Mouse (Mus musculus) forebrain, embryonic 10.5 days (tissue): ENCODE measurements around the gene 5730480H06Rik. TPM values are rescaled to one million over a fixed set of nuclear protein-coding genes. Genes with fewer than 3 reads are reported as not detected.

ENCODE experiments used
- DNase-seq: peaks from one replicate; pipeline ENCODE4 v3.0.0-alpha.2; 2017; ENCODE audit warnings: low spot score; ENCODE audit errors: extremely low spot score
- H3K27ac ChIP-seq: fragments of 300-500 bp; sonication (generic); 2 replicates; pipeline ENCODE4 v1.5.1; 2016; ENCODE audit warnings: mild to moderate bottlenecking
- H3K27me3 ChIP-seq: fragments of 300-500 bp; sonication (generic); 2 replicates; pipeline ENCODE4 v1.6.1; 2016; ENCODE audit warnings: mild to moderate bottlenecking; ENCODE audit not compliant: poor library complexity, severe bottlenecking
- H3K36me3 ChIP-seq: fragments of 300-500 bp; sonication (generic); replicated peaks from 2 replicates; pipeline ENCODE4 v1.6.1; 2016; ENCODE audit warnings: mild to moderate bottlenecking, moderate library complexity
- H3K4me1 ChIP-seq: fragments of 300-500 bp; sonication (generic); 2 replicates; pipeline ENCODE4 v1.6.1; 2016
- H3K4me3 ChIP-seq: fragments of 300-500 bp; sonication (generic); 2 replicates; pipeline ENCODE4 v1.5.1; 2016; ENCODE audit warnings: mild to moderate bottlenecking, moderate library complexity
- H3K9me3 ChIP-seq: fragments of 300-500 bp; sonication (generic); 2 replicates; pipeline ENCODE4 v1.6.1; 2016; ENCODE audit warnings: mild to moderate bottlenecking, moderate library complexity
- WGBS: fragments of 180-500 bp; shearing (Covaris S2); methylation state at CpG from one replicate; pipeline ENCODE4 v1.1.7; 2016; 5-methylcytosine and 5-hydroxymethylcytosine counted together
- polyA plus RNA-seq: library from polyadenylated mRNA; unstranded; fragments of >200 nt; fragmentation: Nextera tagmentation; extraction: Ambion mirVana; gene quantifications from 2 replicates; pipeline ENCODE4 v1.2.1, GENCODE M21; 2016

The 5730480H06Rik gene
- polyA plus RNA-seq, 1 experiment from 2014 or later: 27.0 TPM

DNA sequence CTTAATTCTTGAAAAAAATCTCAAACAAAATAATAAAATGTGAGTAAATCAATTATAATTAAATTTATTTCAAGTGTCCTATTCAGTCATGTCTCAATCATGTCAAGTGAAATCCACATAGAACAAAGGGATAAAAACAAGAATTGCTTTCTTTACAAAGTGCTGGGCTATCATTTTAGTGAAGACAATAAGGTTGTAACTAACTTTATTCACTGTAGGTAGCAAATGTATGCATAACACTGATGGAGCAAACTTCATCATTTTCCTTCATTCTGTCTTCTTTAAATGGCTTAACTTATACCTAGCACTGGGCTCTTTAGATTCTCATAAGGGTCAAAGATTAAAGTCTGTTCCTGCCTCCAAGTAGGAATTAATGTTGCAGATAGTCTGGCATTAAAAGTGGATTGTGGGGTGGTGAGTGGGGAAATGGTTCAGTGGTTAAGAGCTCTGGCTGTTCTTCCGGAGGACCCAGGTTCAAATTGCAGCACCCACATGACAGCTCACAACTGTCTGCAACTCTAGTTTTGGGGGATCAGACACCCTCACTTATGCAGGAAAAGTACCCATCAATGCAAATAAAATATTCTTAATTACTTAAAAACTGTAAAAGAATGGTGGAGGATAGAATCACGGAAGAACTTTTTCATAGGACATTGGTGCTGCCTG is 18.4 kb downstream of the 5730480H06Rik start:
- peaks cover under 1% of the 10 kb centered on the region for H3K4me1 ChIP-seq
- no peak for DNase-seq
- H3K27me3 ChIP-seq: peaks cover 28% of the 10 kb centered on the region
- no peak overlapping the region for H3K4me3 ChIP-seq
- 90% methylated on average over 2 of the region's 2 CpGs for WGBS
- H3K36me3 ChIP-seq: no peaks in the 10 kb centered on the region
- no peak overlapping the region for H3K27ac ChIP-seq
- H3K9me3 ChIP-seq: no peaks in the 10 kb centered on the region

DNA sequence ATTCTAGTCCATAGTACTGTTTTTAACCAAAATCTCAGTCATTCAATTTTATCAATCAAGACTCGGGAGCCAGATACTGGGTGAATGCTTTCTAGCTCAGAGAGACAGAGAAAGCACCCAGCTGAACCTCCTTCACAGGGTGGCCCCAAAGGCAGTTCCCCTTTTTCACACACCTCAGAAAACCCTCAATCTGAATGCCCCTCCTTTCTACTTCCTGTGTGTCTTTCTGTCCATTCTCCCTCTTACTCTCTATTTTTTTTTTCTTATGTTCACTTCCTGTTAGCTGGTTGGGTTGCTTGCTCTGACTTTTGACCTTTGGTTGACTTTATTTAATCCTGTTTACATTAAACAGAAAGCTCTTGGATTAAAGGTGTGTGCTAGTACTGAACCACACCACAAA is 21.6 kb downstream of the 5730480H06Rik start:
- 89% methylated on average over 1 of the region's 1 CpGs for WGBS
- Histone ChIP-seq H3K4me3 (no peak overlapping the region), H3K4me1 (no peaks in the 10 kb centered on the region), H3K27ac (no peak overlapping the region), H3K27me3 (peaks cover 17% of the 10 kb centered on the region), H3K9me3 (no peaks in the 10 kb centered on the region), H3K36me3 (no peaks in the 10 kb centered on the region)
- no peak for DNase-seq

DNA sequence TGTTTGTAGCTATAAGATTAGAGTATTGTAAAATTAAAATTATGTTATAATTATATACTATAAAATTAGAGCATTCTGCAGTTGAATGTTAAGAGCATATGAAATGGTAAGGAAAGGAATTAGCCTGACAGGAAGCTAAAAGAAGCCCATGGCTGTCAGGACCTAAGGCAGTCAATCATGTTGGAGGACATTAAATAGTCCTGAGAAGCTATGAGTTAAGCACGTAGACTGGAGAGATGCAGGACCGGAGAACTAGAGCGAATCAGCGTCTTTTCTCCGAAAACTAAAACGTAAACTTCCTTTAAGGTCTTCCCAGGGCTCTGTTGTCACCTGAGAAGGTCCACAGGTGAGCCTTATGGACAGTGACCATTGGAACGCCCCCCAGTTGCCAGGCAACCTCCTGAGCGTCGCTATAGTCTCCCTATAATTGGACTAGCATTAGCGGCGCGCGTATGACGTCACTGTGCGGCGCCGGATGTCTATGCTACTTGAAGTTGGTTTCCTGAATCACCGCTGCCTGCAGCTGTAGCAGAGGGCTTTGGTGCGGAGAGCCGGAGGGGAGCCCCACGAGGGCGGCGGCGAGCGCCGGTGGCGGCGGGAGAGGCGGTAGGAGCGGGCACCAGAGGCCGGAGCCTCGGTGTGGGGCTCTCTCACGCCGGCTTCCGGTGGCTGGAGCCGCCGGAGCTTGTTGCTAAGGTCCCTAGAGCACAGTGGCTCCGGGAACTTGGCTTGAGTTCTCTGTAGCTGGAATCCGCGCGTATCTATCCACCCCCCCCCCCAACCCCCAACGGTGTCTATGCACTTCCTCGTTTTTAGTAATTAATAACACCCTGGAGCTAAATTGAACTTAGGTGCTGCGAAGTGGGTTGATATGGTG is 44.4 kb downstream of the 5730480H06Rik start:
- peaks cover 10% of the 10 kb centered on the region for H3K4me1 ChIP-seq
- H3K4me3 ChIP-seq: peak overlapping the region; percentile 94
- WGBS: 1% methylated on average over 44 of the region's 44 CpGs
- no peaks in the 10 kb centered on the region for H3K9me3 ChIP-seq
- peak; percentile 91 for DNase-seq
- peak overlapping the region; percentile 92 for H3K27ac ChIP-seq
- H3K36me3 ChIP-seq: peaks cover 26% of the 10 kb centered on the region
- no peaks in the 10 kb centered on the region for H3K27me3 ChIP-seq

DNA sequence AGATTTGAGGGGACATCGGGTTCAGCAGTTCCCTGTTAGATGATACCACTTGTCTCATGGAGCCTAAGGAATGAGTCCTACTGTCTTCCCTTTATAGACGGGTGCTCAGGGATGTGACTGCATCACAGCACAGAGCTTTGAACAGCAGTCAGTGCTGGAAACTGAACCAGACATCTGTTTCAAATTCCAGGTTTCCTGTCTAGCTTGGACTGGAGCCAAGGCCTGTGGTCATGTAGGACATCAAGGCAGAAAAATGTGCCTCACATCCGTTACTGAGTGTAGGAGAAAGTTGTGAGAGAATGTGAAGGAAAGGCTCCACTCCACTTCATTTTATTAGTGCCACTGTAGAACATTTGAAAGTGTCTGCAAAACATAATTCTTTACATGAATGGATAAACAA is 74.7 kb downstream of the 5730480H06Rik start:
- 74% methylated on average over 3 of the region's 3 CpGs for WGBS
- H3K27ac ChIP-seq: no peak overlapping the region
- no peaks in the 10 kb centered on the region for H3K9me3 ChIP-seq
- DNase-seq: no peak
- H3K4me1 ChIP-seq: no peaks in the 10 kb centered on the region
- peaks cover 13% of the 10 kb centered on the region for H3K36me3 ChIP-seq
- H3K4me3 ChIP-seq: no peak overlapping the region
- H3K27me3 ChIP-seq: no peaks in the 10 kb centered on the region

DNA sequence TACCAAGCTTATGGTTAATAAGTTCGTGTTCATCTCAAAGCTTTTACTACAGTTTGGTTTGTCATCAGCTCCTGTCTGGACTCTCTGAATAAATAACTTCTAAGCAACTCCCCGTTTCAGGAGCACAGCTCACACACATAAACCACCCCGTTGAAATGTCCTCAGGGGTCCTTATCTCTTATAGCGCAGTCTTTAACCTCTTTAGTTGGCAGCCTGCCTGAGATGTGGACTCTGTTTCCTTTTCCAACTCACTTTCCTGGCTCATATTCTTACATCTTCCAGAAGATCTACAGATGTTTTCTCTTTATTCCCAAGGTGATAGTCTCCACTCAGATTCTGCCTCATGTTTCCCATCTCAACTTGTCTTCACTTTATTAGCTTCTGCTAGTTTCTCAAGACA is 80.5 kb downstream of the 5730480H06Rik start:
- no peak for DNase-seq
- Histone ChIP-seq H3K27me3 (no peaks in the 10 kb centered on the region), H3K27ac (no peak overlapping the region), H3K9me3 (no peaks in the 10 kb centered on the region), H3K36me3 (no peaks in the 10 kb centered on the region), H3K4me1 (0 out of 2 replicates have a peak, but pooled peaks cover 3% of the 10 kb centered on the region), H3K4me3 (no peak overlapping the region)
- 87% methylated on average over 4 of the region's 4 CpGs for WGBS

DNA sequence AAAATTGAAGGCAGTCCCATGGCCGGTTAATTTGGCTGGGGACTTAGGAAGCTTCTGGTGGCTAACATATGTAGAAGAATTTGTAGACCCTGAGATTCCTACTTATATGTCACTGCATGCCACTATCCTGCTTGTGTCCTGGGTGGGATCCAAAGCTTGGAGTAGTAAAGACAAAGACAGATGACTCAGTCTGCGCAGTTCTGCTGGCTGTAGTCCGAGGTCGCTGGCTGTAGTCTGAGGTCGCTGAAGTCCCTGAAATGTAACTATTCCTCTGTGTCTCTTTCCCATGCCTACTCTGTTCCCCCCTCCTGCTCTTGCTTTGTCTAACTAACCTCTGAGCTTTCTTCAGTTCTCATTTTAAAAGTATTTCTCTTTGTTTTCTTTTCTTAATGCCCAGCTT is 82.6 kb downstream of the 5730480H06Rik start:
- Histone ChIP-seq H3K27ac (no peak overlapping the region), H3K9me3 (no peaks in the 10 kb centered on the region), H3K4me3 (no peak overlapping the region), H3K36me3 (no peaks in the 10 kb centered on the region), H3K27me3 (no peaks in the 10 kb centered on the region), H3K4me1 (0 out of 2 replicates have a peak, but pooled peaks cover 3% of the 10 kb centered on the region)
- WGBS: 83% methylated on average over 5 of the region's 5 CpGs
- DNase-seq: no peak

DNA sequence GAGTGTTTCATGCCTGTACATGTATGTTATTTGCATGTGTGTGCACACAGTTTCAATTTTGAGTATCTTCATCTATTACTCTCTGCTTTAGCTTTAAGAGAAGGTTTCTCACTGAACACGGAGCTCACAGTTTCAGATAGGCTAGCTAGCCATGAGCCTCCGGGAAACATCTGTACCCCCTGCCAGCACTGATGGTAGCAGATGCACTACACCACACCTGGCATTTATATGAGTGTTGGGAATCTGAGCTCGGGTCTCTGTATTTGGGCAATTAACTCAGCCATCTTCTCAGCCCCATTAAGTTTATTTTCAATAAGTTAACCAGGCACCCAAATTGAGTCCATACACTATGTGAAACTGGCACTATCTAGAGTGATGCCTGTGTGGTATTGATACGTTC is 83.7 kb downstream of the 5730480H06Rik start:
- Histone ChIP-seq H3K9me3 (no peaks in the 10 kb centered on the region), H3K27ac (no peak overlapping the region), H3K4me1 (0 out of 2 replicates have a peak, but pooled peaks cover 3% of the 10 kb centered on the region), H3K4me3 (no peak overlapping the region), H3K27me3 (no peaks in the 10 kb centered on the region), H3K36me3 (no peaks in the 10 kb centered on the region)
- DNase-seq: no peak
- WGBS: 87% methylated on average over 4 of the region's 4 CpGs

DNA sequence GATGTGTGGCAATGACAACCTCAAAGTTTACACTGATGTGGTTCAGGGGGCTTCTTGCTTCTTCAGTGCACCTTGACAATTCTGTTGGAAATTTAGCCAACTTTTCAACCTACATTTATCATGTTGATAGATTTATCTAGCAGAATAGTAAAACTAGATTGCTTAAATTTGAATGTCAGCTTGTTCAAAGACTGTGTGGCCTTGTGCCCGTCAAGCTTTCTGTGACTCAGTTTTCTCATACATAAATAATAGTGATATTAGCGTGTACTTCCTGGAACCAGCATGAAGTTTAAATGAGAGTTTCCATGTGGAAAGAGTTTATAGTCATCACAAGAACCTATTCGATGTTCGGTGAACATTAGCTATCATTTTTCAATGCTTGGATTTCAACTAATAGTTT is 84.5 kb downstream of the 5730480H06Rik start:
- Histone ChIP-seq H3K4me3 (no peak overlapping the region), H3K9me3 (no peaks in the 10 kb centered on the region), H3K4me1 (0 out of 2 replicates have a peak, but pooled peaks cover 3% of the 10 kb centered on the region), H3K36me3 (no peaks in the 10 kb centered on the region), H3K27ac (no peak overlapping the region), H3K27me3 (no peaks in the 10 kb centered on the region)
- DNase-seq: no peak
- 96% methylated on average over 4 of the region's 4 CpGs for WGBS

DNA sequence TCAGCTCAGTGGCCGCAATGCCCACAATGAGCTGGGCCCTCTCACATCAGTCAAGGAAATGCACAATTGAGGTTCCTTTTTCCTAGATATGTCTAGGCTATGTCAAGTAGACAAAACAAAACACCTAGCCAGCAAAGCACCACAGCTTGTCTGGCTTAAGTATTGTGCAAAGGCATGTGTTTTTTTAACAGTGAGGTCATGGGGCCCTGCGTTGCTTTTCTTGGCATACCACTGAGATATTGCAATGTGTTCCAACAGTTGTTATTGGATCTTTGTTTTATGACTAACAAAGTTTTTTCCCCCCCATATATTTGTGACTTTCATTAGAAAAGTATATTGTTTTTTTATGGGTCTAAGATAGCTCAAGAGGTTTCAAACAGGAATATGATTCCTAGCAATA is 92.0 kb downstream of the 5730480H06Rik start:
- Histone ChIP-seq H3K9me3 (no peaks in the 10 kb centered on the region), H3K27me3 (no peaks in the 10 kb centered on the region), H3K27ac (no peak overlapping the region), H3K4me1 (no peaks in the 10 kb centered on the region), H3K4me3 (no peak overlapping the region), H3K36me3 (no peaks in the 10 kb centered on the region)
- 88% methylated on average over 2 of the region's 2 CpGs for WGBS
- no peak for DNase-seq

DNA sequence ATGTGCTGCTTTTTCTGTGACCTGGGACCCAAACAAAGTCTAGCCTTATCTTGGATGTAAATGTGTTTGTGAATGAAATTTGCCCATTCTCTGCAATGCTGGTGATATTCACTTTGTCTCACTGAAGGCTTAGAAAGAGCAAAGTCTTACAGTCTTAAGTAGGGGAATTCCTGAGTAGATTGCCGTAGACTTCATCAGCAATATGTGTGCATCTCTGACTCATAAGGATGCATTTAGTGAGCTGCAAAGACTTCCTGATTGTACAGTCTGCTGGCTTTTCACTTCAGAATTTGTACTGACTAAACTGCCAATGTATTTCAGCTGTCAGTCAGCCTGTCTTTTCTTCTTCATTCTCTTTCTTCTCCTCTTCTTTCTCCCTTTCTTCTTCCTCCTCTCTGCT is 94.2 kb downstream of the 5730480H06Rik start:
- H3K27ac ChIP-seq: no peak overlapping the region
- H3K27me3 ChIP-seq: no peaks in the 10 kb centered on the region
- no peak for DNase-seq
- 93% methylated on average over 1 of the region's 1 CpGs for WGBS
- no peaks in the 10 kb centered on the region for H3K36me3 ChIP-seq
- H3K4me3 ChIP-seq: no peak overlapping the region
- H3K4me1 ChIP-seq: no peaks in the 10 kb centered on the region
- H3K9me3 ChIP-seq: no peaks in the 10 kb centered on the region

DNA sequence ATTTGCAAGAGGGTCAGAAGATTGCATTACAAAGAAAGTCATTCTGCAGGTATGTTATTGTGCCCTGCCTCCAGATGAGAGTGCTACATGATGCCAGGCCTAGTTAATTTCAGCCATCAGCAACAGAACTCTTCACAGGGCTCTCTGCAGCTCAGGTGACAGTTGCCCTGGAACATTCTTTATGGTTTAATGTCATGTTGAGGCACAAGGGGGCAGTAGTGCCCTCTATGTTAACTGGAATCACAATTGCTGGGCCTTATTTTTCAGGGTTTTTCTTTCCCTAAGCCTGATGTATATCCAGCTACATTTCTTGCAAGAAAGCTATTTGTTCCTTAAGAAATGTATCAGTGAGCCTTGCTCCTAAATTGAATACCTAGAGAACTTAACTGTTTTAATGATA is 102.7 kb downstream of the 5730480H06Rik start:
- Histone ChIP-seq H3K36me3 (no peaks in the 10 kb centered on the region), H3K9me3 (no peaks in the 10 kb centered on the region), H3K4me1 (no peaks in the 10 kb centered on the region), H3K27ac (no peak overlapping the region), H3K4me3 (no peak overlapping the region), H3K27me3 (no peaks in the 10 kb centered on the region)
- peak; percentile 19 for DNase-seq

DNA sequence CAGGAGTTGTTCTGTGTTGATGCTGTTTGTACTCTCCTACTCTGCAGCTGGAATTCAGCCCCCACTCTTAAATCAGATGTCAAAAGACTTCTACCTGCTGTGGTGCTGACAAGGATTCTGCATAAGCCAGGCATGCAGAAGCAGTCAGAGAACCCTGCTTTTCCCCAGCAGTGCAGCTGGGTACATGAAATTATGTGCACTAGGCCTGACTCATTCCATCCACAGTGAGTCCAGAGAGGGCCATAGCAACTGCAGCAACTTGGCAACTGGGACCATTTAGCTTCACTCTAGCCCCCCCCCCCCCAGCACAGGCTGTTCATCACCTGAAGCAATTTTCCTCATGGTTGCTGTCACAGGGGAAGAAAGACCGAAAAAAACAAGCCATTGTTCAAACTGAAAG is 121.1 kb downstream of the 5730480H06Rik start:
- no peak overlapping the region for H3K27ac ChIP-seq
- WGBS: 77% methylated on average over 1 of the region's 1 CpGs
- no peak overlapping the region for H3K4me3 ChIP-seq
- no peaks in the 10 kb centered on the region for H3K9me3 ChIP-seq
- DNase-seq: no peak
- no peaks in the 10 kb centered on the region for H3K27me3 ChIP-seq
- H3K4me1 ChIP-seq: no peaks in the 10 kb centered on the region
- H3K36me3 ChIP-seq: no peaks in the 10 kb centered on the region

DNA sequence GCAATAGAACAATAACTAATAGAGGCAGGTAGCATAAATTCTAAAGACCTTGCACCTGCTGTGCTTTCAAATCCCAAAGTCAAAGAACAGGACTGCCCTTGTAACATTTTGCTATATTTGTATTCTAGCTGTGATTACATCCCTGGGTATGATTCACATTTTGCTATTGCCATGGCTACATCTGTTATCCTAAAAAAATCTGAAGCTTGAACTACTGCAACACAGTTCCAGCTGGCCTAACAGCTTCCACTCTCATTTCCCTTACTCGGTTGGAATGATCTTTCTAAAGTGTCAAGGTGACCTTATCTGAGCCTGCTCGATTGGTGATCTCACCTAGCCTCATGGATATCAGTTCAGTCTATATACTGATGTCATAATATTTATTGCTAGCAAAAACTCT is 132.5 kb downstream of the 5730480H06Rik start:
- H3K27me3 ChIP-seq: no peaks in the 10 kb centered on the region
- WGBS: 89% methylated on average over 2 of the region's 2 CpGs
- H3K9me3 ChIP-seq: no peaks in the 10 kb centered on the region
- H3K36me3 ChIP-seq: no peaks in the 10 kb centered on the region
- H3K4me3 ChIP-seq: no peak overlapping the region
- no peak overlapping the region for H3K27ac ChIP-seq
- DNase-seq: no peak
- H3K4me1 ChIP-seq: no peaks in the 10 kb centered on the region
